Mouse (Mus musculus) neural tube, embryonic 12.5 days (tissue): Measurements from ENCODE around the gene Jaml. TPM values are rescaled to one million over a fixed set of nuclear protein-coding genes. Genes with fewer than 3 reads are reported as not detected.

Experiments used
- ATAC-seq: fragments of 200-750 bp; cut with Nextera tagmentation; 2 replicates; pipeline ENCODE4 v1.8.0; 2017; ENCODE audit warnings: low read depth, mild to moderate bottlenecking, moderate TSS enrichment, moderate library complexity; ENCODE audit not compliant: low FRiP score
- H3K27ac ChIP-seq: fragments of 300-500 bp; sonication (generic); 2 replicates; pipeline ENCODE4 v1.5.1; 2016
- H3K27me3 ChIP-seq: fragments of 300-500 bp; sonication (generic); replicated peaks from 2 replicates; pipeline ENCODE4 v1.6.1; 2016; ENCODE audit warnings: mild to moderate bottlenecking
- H3K36me3 ChIP-seq: fragments of 300-500 bp; sonication (generic); 2 replicates; pipeline ENCODE4 v1.6.1; 2016; ENCODE audit warnings: mild to moderate bottlenecking
- H3K4me1 ChIP-seq: fragments of 300-500 bp; sonication (generic); 2 replicates; pipeline ENCODE4 v1.6.1; 2016
- H3K4me2 ChIP-seq: fragments of 300-500 bp; sonication (generic); replicated peaks from 2 replicates; pipeline ENCODE4 v1.6.1; 2016; ENCODE audit warnings: mild to moderate bottlenecking
- H3K4me3 ChIP-seq: fragments of 300-500 bp; sonication (generic); 2 replicates; pipeline ENCODE4 v1.5.1; 2016
- H3K9ac ChIP-seq: fragments of 300-500 bp; sonication (generic); 2 replicates; pipeline ENCODE4 v1.6.1; 2016; ENCODE audit warnings: mild to moderate bottlenecking
- H3K9me3 ChIP-seq: fragments of 300-500 bp; sonication (generic); 2 replicates; pipeline ENCODE4 v1.6.1; 2016; ENCODE audit warnings: mild to moderate bottlenecking
- WGBS: fragments of 180-500 bp; shearing (Covaris S2); methylation state at CpG from one replicate; pipeline ENCODE4 v1.1.7; 2016; 5-methylcytosine and 5-hydroxymethylcytosine counted together
- polyA plus RNA-seq: library from polyadenylated mRNA; unstranded; fragments of >200 nt; fragmentation: Nextera tagmentation; extraction: Ambion mirVana; gene quantifications from 2 replicates; pipeline ENCODE4 v1.2.1, GENCODE M21; 2016

Jaml gene
- polyA plus RNA-seq, 1 experiment from 2014 or later, result 0.10 TPM

- ATAC-seq, result no peak
- Histone ChIP-seq H3K36me3 (no peaks in the 10 kb centered on the region), H3K9ac (no peak overlapping the region), H3K4me3 (no peak overlapping the region), H3K27me3 (peaks cover 5% of the 10 kb centered on the region; the same call in 1 of the 2 replicates), H3K4me1 (0 out of 2 replicates have a peak, but pooled peaks cover 3% of the 10 kb centered on the region), H3K4me2 (no peak overlapping the region), H3K9me3 (no peaks in the 10 kb centered on the region), H3K27ac (no peak overlapping the region)
- whole genome bisulfite sequencing, result 83% methylated on average over 1 of the region's 1 CpGs
Measured at GRCm38 (mm10) chr9:45049731-45050130, 29.3 kb upstream of the Jaml start.

GRCm38 (mm10) chr9:45050301-45050700 is 28.7 kb upstream of the Jaml start:
- Histone ChIP-seq H3K9me3 (no peaks in the 10 kb centered on the region), H3K4me2 (no peak overlapping the region), H3K4me1 (0 out of 2 replicates have a peak, but pooled peaks cover 3% of the 10 kb centered on the region), H3K4me3 (no peak overlapping the region), H3K27ac (no peak overlapping the region), H3K36me3 (no peaks in the 10 kb centered on the region), H3K9ac (no peak overlapping the region), H3K27me3 (0 out of 2 replicates have a peak, but pooled peaks cover 5% of the 10 kb centered on the region)
- WGBS, result 89% methylated on average over 2 of the region's 2 CpGs
- ATAC-seq, result no peak

GRCm38 (mm10) chr9:45055082-45055713 is 23.8 kb upstream of the Jaml start, which contains the start of gene Mpzl3:
TSS of gene Mpzl3 (plus strand) at chr9:45055186.
- under 1% methylated on average over 33 of the region's 33 CpGs for WGBS

GRCm38 (mm10) chr9:45058304-45058940 is 20.6 kb upstream of the Jaml start:
- WGBS, result 57% methylated on average over 5 of the region's 5 CpGs
- H3K4me3 ChIP-seq, result no peak overlapping the region
- no peaks in the 10 kb centered on the region for H3K9me3 ChIP-seq
- no peak overlapping the region for H3K9ac ChIP-seq
- H3K4me2 ChIP-seq, result no peak overlapping the region
- H3K36me3 ChIP-seq, result no peaks in the 10 kb centered on the region
- 0 out of 2 replicates have a peak, but pooled peaks cover 3% of the 10 kb centered on the region for H3K4me1 ChIP-seq
- 0 out of 2 replicates have a peak, but pooled peaks cover 3% of the 10 kb centered on the region for H3K27me3 ChIP-seq
- H3K27ac ChIP-seq, result no peak overlapping the region
- no peak for ATAC-seq

More at GRCm38 (mm10) chr9:45055082-45055713, 23.8 kb upstream of the Jaml start, which contains the start of gene Mpzl3:
- Histone ChIP-seq H3K27ac (peak within 1 kb of the TSS; percentile 95), H3K9me3 (no peaks in the 10 kb centered on the region), H3K4me1 (0 out of 2 replicates have a peak, but pooled peaks cover 3% of the 10 kb centered on the region), H3K36me3 (no peaks in the 10 kb centered on the region), H3K4me2 (peak within 1 kb of the TSS; percentile 59), H3K27me3 (0 out of 2 replicates have a peak, but pooled peaks cover 6% of the 10 kb centered on the region), H3K9ac (peak within 1 kb of the TSS; percentile 45), H3K4me3 (peak within 1 kb of the TSS; percentile 58)
- ATAC-seq, result peak; percentile 97

- no peak for ATAC-seq
- 42% methylated on average over 7 of the region's 7 CpGs for WGBS
- Histone ChIP-seq H3K27me3 (0 out of 2 replicates have a peak, but pooled peaks cover 3% of the 10 kb centered on the region), H3K36me3 (no peaks in the 10 kb centered on the region), H3K9me3 (no peaks in the 10 kb centered on the region), H3K4me2 (no peak overlapping the region), H3K9ac (no peak overlapping the region), H3K27ac (no peak overlapping the region), H3K4me1 (no peaks in the 10 kb centered on the region), H3K4me3 (no peak overlapping the region)
Measured at GRCm38 (mm10) chr9:45060151-45060550, 18.8 kb upstream of the Jaml start.

- Histone ChIP-seq H3K36me3 (no peaks in the 10 kb centered on the region), H3K4me1 (no peaks in the 10 kb centered on the region), H3K27me3 (0 out of 2 replicates have a peak, but pooled peaks cover 3% of the 10 kb centered on the region), H3K9ac (no peak overlapping the region), H3K4me3 (no peak overlapping the region), H3K27ac (no peak overlapping the region), H3K4me2 (no peak overlapping the region), H3K9me3 (no peaks in the 10 kb centered on the region)
- no peak for ATAC-seq
- WGBS, result 68% methylated on average over 3 of the region's 3 CpGs
Measured at GRCm38 (mm10) chr9:45062677-45063076, 16.3 kb upstream of the Jaml start.

- no peak for ATAC-seq
- Histone ChIP-seq H3K4me3 (no peak overlapping the region), H3K9ac (no peak overlapping the region), H3K4me1 (no peaks in the 10 kb centered on the region), H3K36me3 (no peaks in the 10 kb centered on the region), H3K27ac (no peak overlapping the region), H3K27me3 (0 out of 2 replicates have a peak, but pooled peaks cover 3% of the 10 kb centered on the region), H3K4me2 (no peak overlapping the region), H3K9me3 (no peaks in the 10 kb centered on the region)
- WGBS, result 89% methylated on average over 6 of the region's 6 CpGs
Measured at GRCm38 (mm10) chr9:45064421-45064820, 14.6 kb upstream of the Jaml start.

- Histone ChIP-seq H3K9me3 (no peaks in the 10 kb centered on the region), H3K4me1 (no peaks in the 10 kb centered on the region), H3K4me2 (no peak overlapping the region), H3K36me3 (no peaks in the 10 kb centered on the region), H3K27ac (no peak overlapping the region), H3K4me3 (no peak overlapping the region), H3K9ac (no peak overlapping the region), H3K27me3 (no peaks in the 10 kb centered on the region)
- ATAC-seq, result no peak
- WGBS, result 84% methylated on average over 4 of the region's 4 CpGs
Measured at GRCm38 (mm10) chr9:45066735-45067134, 12.2 kb upstream of the Jaml start.

GRCm38 (mm10) chr9:45071800-45072199 is 7.2 kb upstream of the Jaml start:
- Histone ChIP-seq H3K9me3 (no peaks in the 10 kb centered on the region), H3K27ac (no peak overlapping the region), H3K36me3 (no peaks in the 10 kb centered on the region), H3K27me3 (no peaks in the 10 kb centered on the region), H3K4me3 (no peak overlapping the region), H3K4me2 (no peak overlapping the region), H3K9ac (no peak overlapping the region), H3K4me1 (no peaks in the 10 kb centered on the region)
- 62% methylated on average over 3 of the region's 3 CpGs for WGBS
- ATAC-seq, result no peak

- Histone ChIP-seq H3K4me2 (no peak overlapping the region), H3K27me3 (no peaks in the 10 kb centered on the region), H3K9ac (no peak overlapping the region), H3K36me3 (no peaks in the 10 kb centered on the region), H3K4me3 (no peak overlapping the region), H3K27ac (no peak overlapping the region), H3K9me3 (no peaks in the 10 kb centered on the region), H3K4me1 (no peaks in the 10 kb centered on the region)
- WGBS, result 75% methylated on average over 3 of the region's 3 CpGs
- no peak for ATAC-seq
Measured at GRCm38 (mm10) chr9:45077859-45078258, 1.1 kb upstream of the Jaml start.

- Histone ChIP-seq H3K9ac (no peak overlapping the region), H3K4me2 (no peak overlapping the region), H3K4me3 (no peak overlapping the region), H3K9me3 (no peaks in the 10 kb centered on the region), H3K4me1 (no peaks in the 10 kb centered on the region), H3K27ac (no peak overlapping the region), H3K27me3 (no peaks in the 10 kb centered on the region), H3K36me3 (no peaks in the 10 kb centered on the region)
- WGBS, result 91% methylated on average over 3 of the region's 3 CpGs
- no peak for ATAC-seq
Measured at GRCm38 (mm10) chr9:45083132-45083531, 4.1 kb downstream of the Jaml start.

- Histone ChIP-seq H3K4me1 (no peaks in the 10 kb centered on the region), H3K4me3 (no peak overlapping the region), H3K4me2 (no peak overlapping the region), H3K27ac (no peak overlapping the region), H3K9ac (no peak overlapping the region), H3K36me3 (no peaks in the 10 kb centered on the region), H3K9me3 (no peaks in the 10 kb centered on the region), H3K27me3 (no peaks in the 10 kb centered on the region)
- ATAC-seq, result no peak
- WGBS, result 78% methylated on average over 5 of the region's 5 CpGs
Measured at GRCm38 (mm10) chr9:45084556-45084955, 5.6 kb downstream of the Jaml start.
